Mouse (Mus musculus): ENCODE measurements around the gene Myb.

DNA sequence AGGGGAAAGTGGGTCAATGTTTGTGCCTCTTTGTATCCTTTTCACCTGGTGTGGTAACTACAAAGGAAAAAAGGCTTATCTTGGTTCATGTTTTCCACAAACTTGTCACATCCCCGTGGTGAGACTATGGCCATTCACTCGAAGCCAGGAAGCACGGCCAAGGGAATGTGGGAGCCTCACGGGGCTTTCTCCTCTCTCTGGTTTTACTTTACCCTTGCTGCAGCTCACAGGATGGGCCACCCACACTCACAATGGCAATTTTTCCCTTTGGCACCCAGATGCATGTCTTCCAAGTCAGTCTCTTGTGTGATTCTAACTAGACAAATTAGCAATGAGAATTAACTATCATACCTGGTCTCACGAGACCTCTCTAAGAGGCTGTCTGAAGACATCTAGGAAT is 43.1 kb upstream of the Myb start:
- no peak for TF ChIP-seq CTCF (IDR thresholded peaks at IDR 0.05; ENCODE audit: extremely low read depth, insufficient read length, insufficient replicate concordance, low read depth, low read length)
- TF ChIP-seq POLR2A (IDR thresholded peaks at IDR 0.05; ENCODE audit: low read depth, low read length): no peak
